Mouse (Mus musculus): ENCODE measurements around the gene Zfp810.
A peak's percentile ranks its signal among the peaks of the same experiment; 100 is the strongest.

Zfp810 gene

DNA sequence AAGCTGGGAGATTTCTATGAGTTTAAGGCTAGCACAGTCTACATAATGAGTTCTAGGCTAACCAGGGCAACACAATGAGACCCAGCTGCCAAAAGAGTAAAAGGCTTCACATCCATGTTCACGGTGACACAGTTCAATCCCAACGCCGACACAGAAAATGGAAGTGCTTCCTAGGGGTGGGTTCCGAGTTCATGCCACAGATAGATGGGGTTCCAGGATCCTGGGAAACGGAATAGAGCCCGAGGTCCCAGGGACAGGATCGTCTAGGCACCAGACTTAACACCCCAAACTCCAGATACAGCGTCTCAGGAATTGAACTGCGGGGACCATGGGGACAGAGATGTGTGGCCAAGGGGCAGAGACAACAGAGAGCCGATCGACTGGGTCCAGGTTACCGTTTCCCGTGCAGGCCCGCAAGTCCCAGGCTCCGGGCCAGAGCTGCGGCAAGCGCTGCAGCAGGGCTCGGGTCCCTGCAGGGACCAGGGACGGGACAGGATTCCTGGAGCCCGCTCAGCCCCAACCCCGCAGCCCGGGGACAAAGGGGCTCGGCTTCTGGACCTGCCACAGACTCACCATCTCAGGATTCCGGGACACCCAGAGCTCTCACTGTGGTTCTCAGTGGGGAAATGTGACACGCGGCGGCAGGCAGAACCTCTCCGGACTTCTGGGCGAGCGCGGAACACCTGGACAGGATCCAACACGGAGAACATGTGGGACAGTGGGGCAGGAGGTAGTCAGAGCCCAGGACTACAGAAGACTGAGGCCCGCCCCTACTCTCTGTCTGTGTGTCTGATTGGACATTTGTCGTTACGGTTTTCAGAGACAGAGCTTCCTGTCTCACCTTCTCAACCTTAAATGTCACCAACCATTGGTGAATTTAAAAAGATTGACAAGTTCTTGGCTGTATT is 48.0 kb downstream of the Zfp810 start, which contains the start of gene Zfp599:
Gene Zfp599 (minus strand): TSS at position 712 of the 908 bp plus-strand sequence.
- peak; percentile 68 to 74 for DNase-seq

GRCm38 (mm10) chr9:22258784-22259183 is 48.7 kb downstream of the Zfp810 start:
- DNase-seq, result no peak

DNA sequence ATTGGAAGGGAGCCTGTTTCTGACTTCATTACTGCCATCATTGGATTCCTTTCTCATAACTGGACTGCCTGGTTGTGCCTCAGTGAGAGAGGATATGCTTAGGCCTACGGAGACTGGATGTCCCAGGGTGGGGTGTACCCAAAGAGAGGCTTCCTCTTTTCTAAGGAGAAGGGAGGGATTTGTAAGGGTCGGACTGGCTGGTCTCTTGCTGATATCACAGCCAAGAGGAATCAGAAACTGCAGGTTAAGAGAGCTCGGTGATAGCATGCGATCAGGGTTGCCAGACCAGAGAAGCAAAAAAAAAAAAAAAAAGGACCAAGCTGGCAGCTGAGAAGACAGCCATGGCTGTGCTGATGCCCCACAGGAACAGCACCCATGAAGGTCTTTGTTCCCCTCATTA is 50.9 kb downstream of the Zfp810 start:
- no peak for DNase-seq

GRCm38 (mm10) chr9:22244242-22244641 is 63.2 kb downstream of the Zfp810 start:
- DNase-seq, result no peak

GRCm38 (mm10) chr9:22240001-22240400 is 67.4 kb downstream of the Zfp810 start:
- no peak for DNase-seq

DNA sequence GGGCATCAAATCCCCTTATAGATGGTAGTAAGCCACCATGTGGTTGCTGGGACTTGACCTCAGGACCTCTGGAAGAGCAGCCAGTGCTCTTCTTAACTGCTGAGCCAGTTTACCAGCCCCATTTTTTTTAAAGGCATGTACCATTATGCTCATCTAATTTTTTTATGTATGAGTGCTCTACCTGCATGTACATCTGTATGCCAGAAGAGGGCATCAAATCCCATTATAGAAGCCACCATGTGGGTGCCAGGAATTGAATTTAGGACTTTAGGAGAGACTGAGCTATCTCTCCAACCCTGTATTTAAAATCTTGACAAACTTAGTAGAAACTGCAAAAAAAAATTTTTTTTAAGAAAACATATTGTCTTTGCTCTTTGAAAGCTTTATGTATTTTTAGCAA is 76.9 kb downstream of the Zfp810 start:
- no peak for DNase-seq

GRCm38 (mm10) chr9:22230061-22230460 is 77.4 kb downstream of the Zfp810 start:
- no peak for DNase-seq

- no peak for DNase-seq
These were observed 77.9 kb downstream of the Zfp810 start for GRCm38 (mm10) chr9:22229386-22230026.

GRCm38 (mm10) chr9:22226846-22227245 is 80.6 kb downstream of the Zfp810 start:
- peak; percentile 31 to 43 for DNase-seq

Measured in cerebellum, postnatal 36 days (tissue).